Mouse (Mus musculus) A20 (cell line): ENCODE measurements around the gene Ndufs2.
A peak's percentile ranks its signal among the peaks of the same experiment; 100 is the strongest.

ENCODE experiments used
- DNase-seq: peaks from one replicate; pipeline ENCODE4 v3.0.0-alpha.2; 2011; ENCODE audit warnings: low read depth, low spot score

Ndufs2 gene

DNA sequence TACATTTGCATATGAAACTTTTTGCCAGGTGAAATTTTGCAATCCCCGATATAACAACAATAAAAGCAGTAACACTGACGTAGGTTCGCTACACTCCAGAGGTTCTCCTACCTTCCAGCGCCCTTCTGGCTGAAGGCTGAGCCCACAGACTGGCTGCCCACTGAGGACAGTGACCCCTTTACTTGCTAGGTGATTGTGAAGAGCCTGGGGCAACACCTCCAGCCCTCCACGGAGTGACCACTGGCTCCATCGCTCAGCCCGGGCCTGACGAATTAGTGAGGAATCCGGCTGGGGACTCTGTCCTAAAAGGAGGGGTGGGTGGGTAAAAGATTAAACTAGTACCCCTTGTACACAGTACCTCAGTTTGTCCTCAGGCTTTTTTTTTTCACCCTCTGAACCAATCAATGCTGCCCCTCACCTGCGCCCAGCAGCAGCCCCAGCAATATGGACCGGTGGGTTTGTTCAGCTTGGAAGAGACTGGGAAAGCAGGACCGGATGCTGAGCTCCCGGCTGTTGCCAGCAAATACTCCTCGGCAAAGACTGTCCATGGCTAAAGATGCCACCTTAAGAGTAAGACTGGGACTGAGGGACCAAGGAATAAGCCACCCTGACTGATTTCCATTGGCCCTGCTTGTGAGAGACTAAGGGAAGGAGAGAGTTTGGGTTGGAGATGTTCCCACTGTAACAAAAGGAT lies 28.0 kb upstream of the Ndufs2 start:
- DNase-seq = no peak

DNA sequence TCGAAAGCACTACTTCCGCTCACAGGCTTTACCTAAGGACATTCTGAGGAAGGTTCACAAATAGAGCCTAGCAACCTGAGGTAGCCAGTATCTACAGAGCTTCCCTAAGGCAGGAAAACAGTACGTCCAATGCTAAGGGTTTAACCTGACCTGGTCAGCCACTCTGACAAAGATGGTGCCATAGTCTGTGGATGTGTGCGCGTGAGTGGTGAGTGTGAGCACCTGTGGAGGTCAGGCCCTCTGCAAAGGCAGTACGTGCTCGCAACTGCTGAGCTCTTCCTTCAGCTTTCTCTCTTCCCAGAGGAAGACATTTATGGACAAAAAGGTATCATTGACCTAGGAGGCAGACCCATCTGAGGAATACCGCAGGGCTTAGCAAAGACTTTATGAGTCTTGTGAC lies 27.2 kb upstream of the Ndufs2 start:
- DNase-seq = no peak

DNA sequence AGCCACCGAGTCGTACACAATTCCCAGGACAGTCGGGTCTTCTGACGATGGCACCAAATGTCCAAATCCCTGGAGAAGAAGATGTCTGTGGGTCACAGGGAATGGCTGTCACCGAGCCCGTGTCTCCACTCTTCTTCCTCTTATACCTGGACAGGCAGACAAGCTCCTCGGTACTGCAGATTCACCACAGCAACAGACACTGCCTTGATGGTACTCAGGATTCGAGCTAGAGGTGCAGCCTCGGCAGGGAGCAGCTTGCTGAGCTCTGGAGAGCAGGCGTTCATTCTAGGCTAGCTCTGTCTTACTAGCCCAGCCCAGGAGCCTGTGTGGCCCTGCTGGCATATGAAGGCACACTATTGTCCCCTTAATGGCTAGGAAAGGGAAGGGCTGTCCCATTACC lies 26.5 kb upstream of the Ndufs2 start:
- DNase-seq = no peak

DNA sequence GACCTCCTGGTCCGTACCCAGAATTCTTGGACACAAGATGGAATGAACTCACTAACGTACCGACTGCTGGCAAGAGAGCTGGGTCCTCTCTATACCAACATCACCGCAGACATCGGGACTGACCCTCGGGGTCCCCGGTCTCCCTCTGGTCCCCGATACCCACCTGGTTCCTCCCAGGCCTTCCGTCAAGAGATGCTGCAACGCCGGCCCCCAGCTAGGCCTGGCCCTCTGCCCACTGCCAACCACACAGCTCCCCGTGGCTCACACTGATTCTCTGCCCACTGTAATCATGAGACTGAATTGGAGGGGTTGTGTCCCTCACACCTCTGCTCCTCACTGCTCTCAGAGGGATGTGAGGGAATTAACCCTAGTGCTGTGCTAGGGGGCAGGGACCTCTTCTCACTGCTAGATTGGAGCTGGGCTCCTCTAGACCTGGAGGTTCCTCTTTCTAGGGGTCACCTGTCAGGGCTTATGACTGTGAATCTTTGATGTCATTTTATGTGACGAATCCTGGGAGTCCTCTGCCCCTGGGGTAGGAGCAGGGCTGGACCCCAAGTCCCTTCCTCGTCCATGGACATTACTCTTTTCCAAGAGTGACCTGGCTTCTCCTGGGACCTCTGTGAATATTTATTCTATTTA lies 25.0 kb upstream of the Ndufs2 start:
- no peak for DNase-seq

DNA sequence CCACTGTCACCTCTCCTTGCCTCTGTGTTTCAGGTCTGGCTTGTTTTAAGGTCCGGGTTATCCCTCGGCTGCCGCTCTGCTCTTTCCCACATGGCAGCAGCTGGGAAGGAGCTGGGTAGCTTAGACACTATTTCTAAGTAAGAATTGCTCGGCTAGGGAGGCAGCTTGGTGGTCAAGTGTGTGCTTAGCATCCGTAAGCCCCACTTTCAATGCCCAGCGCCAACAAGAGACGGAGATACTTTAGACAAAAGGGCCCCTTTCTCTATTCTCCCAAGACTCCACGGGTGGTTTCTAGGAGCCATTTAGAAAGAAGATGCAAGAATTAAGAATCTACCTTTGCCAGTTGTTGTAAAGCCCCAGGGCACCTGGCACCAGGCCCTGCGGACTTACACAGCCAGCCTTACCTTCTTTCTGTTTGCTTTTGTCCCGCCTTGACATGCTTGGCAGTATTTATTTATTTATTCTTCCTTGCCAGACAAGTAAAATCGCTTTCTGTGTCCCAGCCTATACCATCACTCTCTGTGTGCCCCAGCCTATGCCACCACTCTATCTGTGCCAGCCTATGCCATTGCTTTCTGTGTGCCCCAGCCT lies 24.1 kb upstream of the Ndufs2 start:
- DNase-seq = no peak

DNA sequence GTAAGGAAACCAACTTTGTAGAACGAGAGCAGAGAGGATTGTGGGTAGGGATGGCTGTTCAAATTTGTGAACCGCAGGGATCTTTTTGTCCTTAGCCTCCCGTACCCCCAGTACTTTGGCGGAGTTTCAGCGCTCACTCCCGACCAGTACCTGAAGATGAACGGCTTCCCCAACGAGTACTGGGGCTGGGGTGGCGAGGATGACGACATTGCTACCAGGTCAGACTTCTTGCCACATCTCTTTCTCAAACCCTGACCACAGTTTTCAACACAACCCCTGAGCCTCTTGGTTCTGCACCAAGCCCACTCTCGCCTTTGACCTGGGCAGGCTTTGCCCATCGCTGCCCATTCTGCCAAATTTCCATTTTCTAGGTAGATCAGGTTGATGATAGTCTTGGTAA lies 23.0 kb upstream of the Ndufs2 start:
- no peak for DNase-seq

DNA sequence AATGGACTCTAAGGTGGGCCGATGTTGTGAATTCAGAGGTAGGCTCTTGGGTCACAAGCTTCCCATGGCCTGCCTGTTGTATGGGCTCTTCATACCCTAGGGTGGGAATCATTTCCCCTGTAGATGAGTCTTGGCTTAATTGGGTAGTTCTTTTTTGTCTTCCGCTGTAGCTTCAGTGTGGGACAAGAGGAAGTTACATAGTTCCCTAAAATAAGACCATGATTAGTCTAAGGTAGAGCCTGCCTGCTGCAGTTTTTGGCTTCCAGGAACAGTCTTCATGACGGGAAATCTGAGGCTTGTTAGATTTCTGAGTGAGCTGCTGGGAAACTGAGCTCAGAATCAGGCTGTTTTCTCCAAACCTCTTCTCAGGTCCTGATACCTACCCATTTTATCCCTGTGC lies 20.9 kb upstream of the Ndufs2 start:
- no peak for DNase-seq

DNA sequence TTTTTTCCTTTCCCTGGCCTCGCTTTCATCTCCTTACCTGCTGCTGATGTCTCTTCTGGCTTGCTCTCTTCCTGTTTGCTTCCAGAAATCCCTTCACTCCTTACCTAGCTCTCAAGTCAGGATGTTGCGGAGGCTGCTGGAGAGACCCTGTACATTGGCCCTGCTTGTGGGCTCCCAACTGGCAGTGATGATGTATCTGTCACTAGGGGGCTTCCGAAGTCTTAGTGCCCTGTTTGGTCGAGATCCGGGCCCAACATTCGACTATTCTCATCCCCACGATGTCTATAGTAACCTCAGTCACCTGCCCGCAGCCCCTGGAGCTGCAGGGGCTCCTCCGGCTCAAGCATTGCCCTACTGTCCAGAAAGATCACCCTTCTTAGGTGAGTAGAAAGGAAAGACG lies 20.4 kb upstream of the Ndufs2 start:
- no peak for DNase-seq

DNA sequence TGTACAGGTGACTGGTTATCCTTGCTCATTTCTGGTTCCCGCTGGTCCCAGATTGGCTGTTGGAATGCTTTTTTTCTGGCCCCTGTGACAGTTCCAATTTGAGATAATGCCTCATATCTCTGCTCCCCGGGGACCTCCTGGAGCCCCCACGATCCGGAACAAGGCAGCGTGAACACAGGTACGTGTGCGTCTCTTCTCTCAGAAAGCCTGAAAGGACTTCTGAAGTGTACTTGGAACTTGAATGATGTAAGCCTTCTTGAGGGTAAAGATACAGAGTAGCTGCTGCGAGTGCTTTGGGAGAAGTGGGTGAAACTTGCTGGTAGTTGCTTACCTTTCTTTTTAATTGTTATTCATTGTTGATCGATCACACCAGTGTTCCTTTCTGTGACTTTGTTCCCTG lies 20.0 kb upstream of the Ndufs2 start:
- no peak for DNase-seq

DNA sequence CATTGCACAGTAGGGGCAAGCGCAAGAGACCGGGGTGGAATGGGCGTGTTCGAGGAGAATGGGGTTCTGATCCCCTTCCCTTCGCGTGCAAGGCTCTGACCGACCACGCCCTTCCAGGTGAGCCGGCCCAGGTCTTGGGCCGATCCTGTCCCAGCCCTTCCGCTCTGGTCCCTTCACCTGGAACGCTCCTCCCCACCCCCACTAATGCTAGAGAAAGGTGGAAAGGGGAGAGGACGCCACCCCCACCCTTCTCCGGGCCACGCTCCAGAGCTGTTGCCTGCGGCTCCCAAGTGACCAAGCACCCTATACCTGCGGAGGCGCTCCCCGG lies 19.3 kb upstream of the Ndufs2 start:
- DNase-seq = no peak

DNA sequence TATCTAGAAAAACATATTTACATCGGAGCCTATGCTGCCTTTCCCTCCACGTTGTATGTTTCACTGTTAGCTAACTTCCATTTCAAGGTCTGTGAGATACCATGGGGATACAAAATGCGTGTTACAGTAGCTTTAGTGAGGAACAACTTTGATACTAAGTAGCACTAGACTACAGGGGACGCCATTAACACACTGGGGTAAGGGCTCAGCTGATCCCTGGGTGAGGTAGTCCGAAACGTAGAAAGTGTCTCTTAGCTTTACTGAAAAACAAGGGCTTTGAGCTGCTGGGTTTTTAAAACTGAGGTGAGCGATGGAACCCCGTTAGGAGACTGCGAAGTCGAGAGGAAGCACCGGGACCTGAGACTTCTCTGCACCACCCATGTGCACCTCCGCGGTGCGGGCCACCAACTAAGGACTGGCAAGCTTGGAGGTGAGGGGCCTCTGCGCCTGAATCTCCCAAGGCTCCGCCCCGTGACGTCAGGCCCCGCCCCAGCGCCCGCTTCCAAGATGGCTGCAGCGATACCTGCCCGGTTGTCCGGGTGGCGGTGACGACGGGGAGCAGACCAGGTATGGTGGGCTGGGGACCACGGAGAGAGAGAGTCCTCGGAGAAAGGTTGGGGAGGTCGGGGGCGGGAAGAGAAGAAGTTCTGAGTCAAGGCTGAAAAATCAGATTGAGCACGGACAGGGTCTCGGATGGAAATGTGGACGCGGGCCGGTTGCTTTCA lies 18.8 kb upstream of the Ndufs2 start, which contains the start of gene B4galt3:
Gene B4galt3 (plus strand): TSS at position 481 of the 725 bp plus-strand sequence.
- DNase-seq = peak; percentile 93

DNA sequence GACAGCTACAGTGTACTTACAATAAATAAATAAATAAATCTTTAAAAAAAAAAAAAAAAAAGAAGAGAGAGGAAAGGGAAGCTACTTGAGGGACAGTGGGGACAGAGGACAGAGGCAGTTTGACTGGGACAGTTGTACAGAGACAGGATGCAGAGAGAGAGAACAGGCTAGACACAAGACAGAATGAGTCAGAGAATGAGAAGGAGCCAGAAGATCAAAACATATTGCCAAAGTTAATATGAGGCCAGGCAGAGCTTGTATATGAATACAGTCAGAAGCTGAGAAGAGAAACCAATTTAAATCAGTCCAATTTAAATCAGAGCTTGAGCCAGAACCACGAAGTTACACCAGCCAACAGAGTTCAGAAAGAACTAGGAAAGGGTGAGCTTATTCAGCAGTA lies 17.2 kb upstream of the Ndufs2 start:
- DNase-seq = no peak

DNA sequence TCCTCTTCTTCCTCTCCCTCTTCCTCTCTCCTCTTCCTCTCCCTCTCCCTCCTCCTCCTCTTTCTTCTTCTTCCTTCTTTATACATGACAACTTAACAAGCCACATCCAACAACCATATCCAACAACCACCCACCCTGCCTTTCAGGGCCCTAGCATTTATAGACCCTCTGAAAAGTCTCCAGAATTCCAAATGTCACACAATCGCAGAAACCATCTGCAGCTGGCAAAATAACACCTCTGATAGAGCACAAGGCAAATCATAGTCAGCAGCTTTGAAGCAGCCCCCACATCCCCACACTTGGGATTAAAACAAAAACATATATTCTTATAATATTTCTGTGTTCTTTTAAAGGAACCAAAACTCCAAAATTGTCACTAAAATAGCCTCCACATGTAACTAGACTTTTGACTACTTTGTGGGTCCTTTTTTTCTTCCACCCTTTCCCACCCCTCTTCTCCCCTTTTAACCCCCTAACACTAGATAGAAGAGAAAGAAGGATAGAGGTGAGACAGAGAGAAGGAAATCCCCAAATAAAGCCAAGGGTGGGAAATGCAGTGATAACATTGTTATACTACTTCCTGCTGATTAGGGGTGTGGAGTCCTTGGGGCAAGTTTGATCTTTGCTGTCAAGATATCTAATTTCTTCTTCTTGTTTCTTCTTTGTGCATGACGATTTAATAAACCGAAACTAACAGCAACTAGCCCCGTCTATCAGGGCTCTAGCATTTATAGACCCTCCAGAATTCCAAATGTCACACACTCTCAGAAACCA lies 15.0 kb upstream of the Ndufs2 start:
- DNase-seq = no peak

DNA sequence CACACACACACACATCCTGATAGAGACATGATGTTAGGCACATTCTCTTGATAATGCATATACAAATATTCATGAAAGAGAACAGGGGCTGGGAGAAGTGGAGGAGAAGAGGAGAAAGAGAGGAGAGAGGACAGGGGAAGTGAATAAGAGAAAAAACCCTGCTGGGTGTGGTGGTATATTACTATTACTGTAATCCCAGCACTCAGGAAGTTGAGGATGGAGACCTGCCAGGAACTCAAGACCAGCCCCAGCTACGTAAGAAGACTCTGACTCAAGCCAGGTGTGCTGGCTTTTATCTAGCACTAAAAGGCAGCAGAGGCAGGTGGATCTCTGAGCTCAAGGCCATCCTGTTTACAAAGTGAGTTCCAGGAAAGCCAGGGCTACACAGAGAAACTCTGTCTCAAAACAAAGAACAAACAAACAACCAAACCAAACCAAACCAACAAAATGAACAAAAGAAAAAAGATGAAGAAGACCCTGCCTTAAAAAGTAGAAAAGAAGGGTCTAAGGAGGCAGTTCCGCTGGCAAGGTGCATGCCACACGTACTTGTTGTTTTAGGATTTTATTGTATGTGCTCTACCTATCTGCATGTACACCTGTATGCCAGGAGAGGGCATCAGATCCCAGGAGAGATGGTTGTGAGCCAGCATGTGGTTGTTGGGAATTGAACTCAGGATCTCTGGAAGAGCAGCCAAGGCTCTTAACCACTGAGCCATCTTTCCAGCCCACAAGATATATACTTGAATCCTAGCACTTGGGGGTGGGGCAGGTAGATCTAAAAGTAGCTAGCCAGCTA lies 12.7 kb upstream of the Ndufs2 start:
- DNase-seq = no peak

DNA sequence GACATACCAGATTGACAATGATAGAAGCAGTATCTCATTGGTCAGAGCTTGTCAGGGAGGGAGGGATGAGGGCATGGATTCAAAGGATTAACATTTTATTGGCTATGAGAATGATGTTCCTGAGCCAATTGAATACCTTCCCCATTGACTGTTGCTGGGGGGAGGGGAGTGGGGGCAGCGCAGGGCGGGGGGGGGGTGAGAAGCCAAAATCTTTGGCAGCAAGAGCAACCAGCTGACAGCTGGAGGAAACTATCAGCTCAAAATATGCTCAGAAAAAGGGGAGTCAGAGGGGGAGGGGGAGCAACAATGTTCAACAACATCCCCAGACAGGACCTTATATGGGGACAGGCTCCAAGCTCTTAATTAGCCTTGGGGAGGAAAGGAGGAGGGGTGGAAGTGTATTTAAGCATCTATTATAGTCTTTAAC lies 12.0 kb upstream of the Ndufs2 start:
- DNase-seq = no peak

DNA sequence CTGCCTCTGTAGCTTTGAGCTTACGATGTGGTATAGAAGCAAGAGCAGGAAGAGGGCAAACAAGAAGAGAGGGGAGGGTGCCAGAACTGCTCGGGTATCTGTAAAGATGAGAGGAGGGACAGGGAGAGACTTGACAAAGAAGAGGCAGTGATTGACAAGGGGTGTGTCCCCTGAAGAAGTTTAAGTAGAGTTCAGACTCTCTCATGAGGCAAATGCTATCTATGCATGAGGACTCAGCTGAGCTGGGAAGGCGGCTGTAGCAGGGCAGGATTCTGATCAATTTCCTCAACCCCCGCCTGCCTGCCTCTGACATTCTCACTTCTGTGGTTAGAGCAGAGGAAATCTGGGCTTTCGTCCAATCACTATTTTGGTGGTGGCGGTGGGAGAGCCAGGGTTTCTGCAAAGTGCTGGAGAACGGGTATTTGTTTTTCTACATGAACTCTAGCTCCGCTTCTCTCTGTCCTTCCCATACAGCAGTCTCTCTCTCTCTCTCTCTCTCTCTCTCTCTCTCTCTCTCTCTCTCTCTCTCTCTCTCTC lies 11.5 kb upstream of the Ndufs2 start:
- no peak for DNase-seq

DNA sequence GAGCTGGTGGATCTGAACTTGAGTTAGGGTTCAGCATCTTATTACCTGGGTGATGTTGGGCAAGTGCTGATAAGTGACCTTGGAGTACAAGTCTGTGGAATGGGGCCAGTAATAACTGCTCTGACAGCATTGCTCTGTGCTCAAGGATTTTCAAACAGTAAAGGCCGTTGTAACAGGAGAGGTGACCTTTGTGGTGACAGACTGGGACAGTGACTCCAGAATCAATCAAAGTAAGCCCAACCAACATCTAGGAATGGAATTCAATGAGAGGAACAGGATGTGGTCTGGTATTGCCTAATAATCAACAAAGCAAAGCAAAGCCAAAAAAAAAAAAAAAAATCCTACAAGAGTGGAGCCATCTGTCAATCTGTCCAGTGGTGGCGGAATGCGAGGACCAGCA lies 9.1 kb upstream of the Ndufs2 start:
- no peak for DNase-seq

DNA sequence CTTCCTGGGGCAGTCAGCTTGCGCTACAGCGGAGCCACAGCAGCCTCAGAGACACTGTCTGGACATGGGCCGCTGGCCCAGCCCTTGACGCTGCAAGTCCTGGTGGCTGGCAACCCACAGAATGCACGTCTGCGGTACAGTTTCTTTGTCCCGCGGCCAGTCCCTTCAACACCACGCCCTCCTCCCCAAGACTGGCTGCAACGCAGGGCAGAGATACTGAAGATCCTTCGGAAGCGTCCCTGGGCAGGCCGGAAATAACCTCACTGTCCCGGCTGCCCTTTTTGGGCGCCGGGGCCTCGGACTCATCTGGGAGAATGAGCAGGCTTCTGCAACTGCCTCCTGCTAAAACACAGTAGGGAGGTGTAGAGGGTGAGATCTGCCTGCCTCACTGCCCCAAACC lies 7.7 kb upstream of the Ndufs2 start:
- no peak for DNase-seq

DNA sequence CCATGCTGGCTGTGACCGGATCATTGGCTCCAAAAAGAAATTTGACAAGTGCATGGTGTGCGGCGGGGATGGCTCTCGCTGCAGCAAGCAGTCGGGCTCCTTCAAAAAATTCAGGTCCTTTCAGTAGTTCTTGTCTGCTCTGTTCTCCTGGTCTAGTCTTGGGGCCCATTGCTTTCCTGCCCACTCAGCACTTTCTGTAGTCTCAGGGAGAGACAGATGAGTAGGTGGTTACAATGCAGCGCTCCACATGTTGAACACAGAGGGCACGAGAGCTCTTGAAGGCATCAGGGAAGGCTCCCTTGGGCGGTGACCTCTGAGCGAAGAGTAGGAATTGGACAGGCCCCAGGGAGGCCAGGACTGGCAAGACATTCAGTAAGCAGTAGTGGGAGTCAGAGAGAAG lies 6.6 kb upstream of the Ndufs2 start:
- DNase-seq = no peak

DNA sequence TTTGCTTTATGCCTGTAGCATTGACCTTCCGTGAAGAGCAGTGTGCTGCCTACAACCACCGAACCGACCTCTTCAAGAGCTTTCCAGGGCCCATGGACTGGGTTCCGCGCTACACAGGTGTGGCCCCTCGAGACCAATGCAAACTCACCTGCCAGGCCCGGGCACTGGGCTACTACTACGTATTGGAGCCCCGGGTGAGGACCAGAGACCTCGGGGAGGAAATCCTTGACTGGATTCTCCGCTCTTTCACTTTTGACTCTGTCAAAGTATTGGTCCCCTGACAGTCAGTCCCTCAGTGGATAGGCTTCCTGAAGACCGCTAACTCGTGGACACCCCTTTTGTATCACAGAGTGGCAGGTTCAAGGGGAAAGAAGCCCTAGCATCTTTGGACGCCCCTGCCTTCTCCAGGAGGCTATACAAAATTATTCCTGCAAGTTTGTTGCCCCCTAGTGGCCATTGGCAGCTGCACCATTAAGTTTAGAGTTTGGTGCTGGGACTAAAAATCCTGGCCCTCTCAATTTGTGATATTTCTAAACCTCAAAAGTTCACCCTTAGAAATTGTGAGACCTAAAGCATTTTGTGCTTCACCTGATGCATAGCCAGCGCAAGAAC lies 5.9 kb upstream of the Ndufs2 start:
- DNase-seq = peak; percentile 73
